Mouse (Mus musculus): Measurements from ENCODE around the gene Traf3ip2. TPM values are rescaled to one million over a fixed set of nuclear protein-coding genes. Genes with fewer than 3 reads are reported as not detected.

Gene Traf3ip2
- total RNA-seq, 4 experiments from 2014 or later = 16.5 to 28.8 (median 22.2) TPM

- DNase-seq = no peak
Measured at GRCm38 (mm10) chr10:39681014-39681413, 68.3 kb downstream of the Traf3ip2 start.

GRCm38 (mm10) chr10:39682556-39682955 is 69.8 kb downstream of the Traf3ip2 start:
- DNase-seq = no peak

- peak; percentile 32 for DNase-seq
Measured at GRCm38 (mm10) chr10:39683481-39683880, 70.7 kb downstream of the Traf3ip2 start.

DNA sequence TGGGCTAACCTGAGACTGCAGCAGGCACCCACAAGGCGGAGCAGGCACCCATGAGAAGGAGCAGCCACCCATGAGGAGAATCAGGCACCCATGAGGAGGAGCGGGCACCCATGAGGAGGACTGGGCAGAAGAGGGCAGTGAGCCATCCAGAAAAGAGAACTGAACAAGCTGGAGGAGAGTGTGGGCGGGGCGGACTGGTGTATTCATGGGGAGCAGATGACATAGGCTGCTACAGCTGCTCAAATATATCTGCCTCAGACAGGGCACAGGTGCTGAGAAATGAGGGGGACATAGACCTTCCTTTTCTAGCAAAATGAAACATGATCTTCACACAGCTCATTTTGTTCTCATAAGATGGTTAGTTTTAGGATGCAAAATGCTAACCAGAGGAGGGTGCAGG is 74.1 kb downstream of the Traf3ip2 start:
- DNase-seq = no peak

DNA sequence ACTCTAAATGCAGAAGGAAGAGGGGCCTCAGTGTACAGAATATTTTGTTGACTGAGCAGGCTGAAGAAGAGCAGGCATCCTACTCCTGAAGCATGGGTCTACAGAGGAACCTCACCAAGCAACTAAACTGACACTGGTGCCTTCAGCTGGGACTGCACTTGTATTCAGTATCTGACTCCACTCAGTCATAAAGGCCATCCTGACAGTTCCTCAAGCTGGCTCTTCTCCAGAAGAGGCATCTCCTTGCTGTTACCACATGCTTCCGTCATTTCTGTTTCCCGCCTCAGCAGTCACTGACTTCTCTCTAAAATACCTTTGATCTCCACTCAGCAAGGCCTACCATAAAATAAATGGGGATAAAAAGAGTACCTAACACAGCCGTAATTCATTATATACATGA is 75.1 kb downstream of the Traf3ip2 start:
- no peak for DNase-seq

- DNase-seq = no peak
Measured at GRCm38 (mm10) chr10:39691351-39692064, 78.8 kb downstream of the Traf3ip2 start.

DNA sequence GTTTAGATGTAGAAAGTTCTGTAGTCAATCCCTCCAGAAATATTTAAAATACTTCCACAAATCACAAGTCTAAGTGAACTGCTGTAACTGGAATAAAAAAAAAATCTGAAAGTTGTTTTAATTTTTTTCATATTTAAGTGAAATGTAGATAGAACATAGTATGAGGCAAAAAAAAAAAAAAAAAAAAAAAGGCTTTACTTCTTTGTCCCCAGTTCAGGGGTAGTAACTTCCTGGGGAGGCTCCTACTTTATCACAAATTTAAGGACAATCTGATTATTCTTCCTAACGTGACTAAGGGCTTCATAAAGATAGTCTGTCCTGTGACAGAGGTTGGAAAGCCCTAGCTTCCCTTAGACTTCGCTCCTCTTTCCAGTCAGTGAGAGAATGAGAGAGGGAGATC is 79.4 kb downstream of the Traf3ip2 start:
- no peak for DNase-seq

Other genes starting within 250 kb of the Traf3ip2 start
- gene Fyn, start 244.1 kb upstream of the Traf3ip2 start, total RNA-seq (2022) = 10 to 100 TPM; 42.7 to 61.7 (median 54.9) TPM
- gene Rev3l, start 119.2 kb downstream of the Traf3ip2 start, total RNA-seq (2022) = 10 to 100 TPM; 21.0 to 34.0 (median 26.8) TPM